Mouse (Mus musculus) effector memory CD4-positive, alpha-beta T cell, adult 5 months (primary cell): Measurements from ENCODE around the gene Plek2. TPM values are rescaled to one million over a fixed set of nuclear protein-coding genes. Genes with fewer than 3 reads are reported as not detected.

Experiments used
- polyA plus RNA-seq: library from polyadenylated mRNA; unstranded; fragments of 100-300 nt; shearing (Covaris generic); gene quantifications from one replicate; pipeline ENCODE4 v1.2.1, GENCODE M21; 2017

Gene Plek2
- 0.24 TPM for polyA plus RNA-seq

GRCm38 (mm10) chr12:78906707-78907162, at the start of gene Plek2:
Gene Plek2 (minus strand): TSS chr12:78906964.

GRCm38 (mm10) chr12:78861496-78862253, 45.1 kb downstream of the Plek2 start, which contains the start of the genes Atp6v1d and Eif2s1:
Gene Atp6v1d (minus strand): TSS chr12:78861638.
Gene Eif2s1 (plus strand): TSS chr12:78861819.

Other genes with a start within 250 kb of the Plek2 start
- not detected for gene Fam71d, start 215.4 kb downstream of the Plek2 start, polyA plus RNA-seq
- 11.2 TPM for gene Mpp5, start 158.1 kb downstream of the Plek2 start, polyA plus RNA-seq
- 102 TPM for gene Atp6v1d, start 45.3 kb downstream of the Plek2 start, polyA plus RNA-seq
- 168 TPM for gene Eif2s1, start 45.1 kb downstream of the Plek2 start, polyA plus RNA-seq
- 17.4 TPM for gene Tmem229b, start 100.7 kb upstream of the Plek2 start, polyA plus RNA-seq
- gene Plekhh1, start 122.2 kb upstream of the Plek2 start, polyA plus RNA-seq, result not detected
- gene Pigh, start 182.7 kb upstream of the Plek2 start, polyA plus RNA-seq, result 4.5 TPM
- gene Arg2, start 223.8 kb upstream of the Plek2 start, polyA plus RNA-seq, result 0.52 TPM